Mouse (Mus musculus) small intestine, adult 2 months (tissue): ENCODE measurements at regions not wholly inside any gene's neighbourhood (a gene's known extent, or its start where the extent isn't known, plus 50 kb on each side); places are given as distances from the start of the nearest gene placed in this dataset.

Experiments
- H3K27ac ChIP-seq: fragments of 200-500 bp; 2 replicates; pipeline ENCODE4 v1.5.1; 2012; ENCODE audit warnings: low read depth, low read length, control low read depth, inconsistent platforms; ENCODE audit not compliant: insufficient read depth
- H3K27me3 ChIP-seq: fragments of 200-500 bp; 2 replicates; pipeline ENCODE4 v1.6.1; 2012; ENCODE audit warnings: mild to moderate bottlenecking, moderate library complexity, low read length, inconsistent platforms; ENCODE audit not compliant: control insufficient read depth, insufficient read depth
- H3K36me3 ChIP-seq: fragments of 200-500 bp; 2 replicates; pipeline ENCODE4 v1.6.1; 2012; ENCODE audit warnings: mild to moderate bottlenecking, low read length, control low read depth, inconsistent platforms; ENCODE audit not compliant: control insufficient read depth, insufficient read depth
- H3K4me1 ChIP-seq: fragments of 200-500 bp; 2 replicates; pipeline ENCODE4 v1.6.1; 2012; ENCODE audit warnings: low read length, inconsistent platforms, mixed read lengths; ENCODE audit not compliant: control insufficient read depth, insufficient read depth, insufficient read length
- H3K4me3 ChIP-seq: fragments of 200-500 bp; 2 replicates; pipeline ENCODE4 v1.5.1; 2012; ENCODE audit warnings: low read depth, mild to moderate bottlenecking, control low read depth, inconsistent platforms, low read length, moderate library complexity
- CTCF ChIP-seq: fragments of 200-500 bp; IDR thresholded peaks from 2 replicates; pipeline ENCODE4 v1.5.1; 2012; ENCODE audit warnings: low read depth, mild to moderate bottlenecking, control low read depth, inconsistent platforms, low read length, moderate library complexity, mixed read lengths; ENCODE audit not compliant: insufficient replicate concordance, insufficient read length; ENCODE audit errors: extremely low read depth
- POLR2A ChIP-seq: fragments of 200-500 bp; IDR thresholded peaks from 2 replicates; pipeline ENCODE4 v1.6.1; 2012; ENCODE audit warnings: low read depth, mild to moderate bottlenecking, control low read depth, inconsistent platforms, low read length, moderate library complexity
- WGBS: fragments of 180-500 bp; shearing (Covaris S2); methylation state at CpG from one replicate; pipeline ENCODE4 v1.1.7; 2018; 5-methylcytosine and 5-hydroxymethylcytosine counted together

DNA sequence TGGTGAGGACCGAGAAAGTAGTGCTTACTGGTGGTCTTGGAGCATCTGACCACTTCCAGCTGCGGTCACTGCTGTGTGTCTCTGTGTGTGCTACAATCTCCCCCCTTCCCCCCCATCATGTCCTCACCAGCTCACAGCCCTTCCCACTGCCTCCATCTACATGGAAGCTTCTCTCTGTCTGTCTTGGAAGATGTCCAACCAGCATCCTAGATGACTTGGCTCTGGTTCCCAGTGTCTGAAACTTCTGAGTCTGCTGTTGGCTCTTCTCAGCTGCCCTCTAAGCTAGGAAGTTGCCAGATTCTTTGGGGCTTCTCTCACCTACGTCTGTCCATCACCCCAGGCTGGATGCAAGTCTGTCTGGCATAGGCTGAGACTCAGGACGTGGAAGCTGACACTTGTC is 244.3 kb downstream of the Cdh26 start:
- no peaks in the 10 kb centered on the region; the same call in 1 of the 2 replicates for H3K27me3 ChIP-seq
- no peak overlapping the region for H3K4me3 ChIP-seq
- TF ChIP-seq CTCF, result no peak
- no peak for TF ChIP-seq POLR2A
- H3K36me3 ChIP-seq, result no peaks in the 10 kb centered on the region
- no peaks in the 10 kb centered on the region for H3K4me1 ChIP-seq
- 74% methylated on average over 4 of the region's 4 CpGs for WGBS
- H3K27ac ChIP-seq, result no peak overlapping the region

DNA sequence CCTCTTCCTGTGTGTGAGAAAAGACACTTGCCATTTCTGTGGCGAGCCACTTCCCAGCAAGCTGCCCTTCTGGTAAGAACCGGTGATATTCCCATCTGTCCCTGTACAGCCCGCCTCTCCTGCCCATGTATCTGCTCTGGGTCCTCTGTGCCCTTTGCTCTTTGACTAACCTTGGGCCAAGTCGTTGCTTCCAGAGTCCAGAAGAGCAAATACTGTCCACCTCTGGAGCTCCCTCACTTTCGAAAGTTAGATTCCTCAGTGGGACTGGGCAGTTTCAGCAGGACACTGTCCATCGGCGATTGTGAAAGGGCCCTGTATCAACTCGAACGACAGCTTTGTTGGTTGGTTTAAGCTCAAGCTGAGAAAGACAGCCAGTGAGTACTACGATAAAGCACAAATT is 246.6 kb downstream of the Cdh26 start:
- no peaks in the 10 kb centered on the region for H3K36me3 ChIP-seq
- no peak for TF ChIP-seq POLR2A
- no peak for TF ChIP-seq CTCF
- H3K4me1 ChIP-seq, result no peaks in the 10 kb centered on the region
- H3K27me3 ChIP-seq, result no peaks in the 10 kb centered on the region; the same call in 1 of the 2 replicates
- H3K27ac ChIP-seq, result no peak overlapping the region
- WGBS, result 83% methylated on average over 10 of the region's 10 CpGs
- H3K4me3 ChIP-seq, result no peak overlapping the region

DNA sequence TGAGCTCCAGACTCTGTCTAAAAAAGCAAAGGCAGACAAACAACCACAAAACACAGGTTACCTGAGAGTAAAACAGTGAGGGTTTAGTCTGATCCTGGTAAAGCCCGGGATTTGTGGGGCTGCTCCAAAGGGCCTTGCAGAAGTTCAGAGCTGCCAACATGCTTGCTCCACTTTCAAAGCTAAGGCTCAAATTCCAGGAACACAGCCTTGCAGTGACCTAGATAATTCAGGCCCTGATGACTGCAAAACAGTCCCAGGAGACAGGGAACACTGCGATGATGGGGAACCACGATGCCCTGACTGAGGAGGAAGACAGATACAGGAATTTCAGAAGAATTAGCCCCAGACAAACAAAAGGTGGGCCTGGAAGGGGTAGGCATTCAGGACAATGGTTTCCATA is 250.0 kb downstream of the Cdh26 start:
- Histone ChIP-seq H3K27me3 (no peaks in the 10 kb centered on the region; the same call in 1 of the 2 replicates), H3K27ac (no peak overlapping the region), H3K36me3 (no peaks in the 10 kb centered on the region), H3K4me3 (no peak overlapping the region), H3K4me1 (peaks cover 2% of the 10 kb centered on the region; the same call in 1 of the 2 replicates)
- 71% methylated on average over 3 of the region's 3 CpGs for WGBS
- no peak for TF ChIP-seq POLR2A
- TF ChIP-seq CTCF, result no peak

DNA sequence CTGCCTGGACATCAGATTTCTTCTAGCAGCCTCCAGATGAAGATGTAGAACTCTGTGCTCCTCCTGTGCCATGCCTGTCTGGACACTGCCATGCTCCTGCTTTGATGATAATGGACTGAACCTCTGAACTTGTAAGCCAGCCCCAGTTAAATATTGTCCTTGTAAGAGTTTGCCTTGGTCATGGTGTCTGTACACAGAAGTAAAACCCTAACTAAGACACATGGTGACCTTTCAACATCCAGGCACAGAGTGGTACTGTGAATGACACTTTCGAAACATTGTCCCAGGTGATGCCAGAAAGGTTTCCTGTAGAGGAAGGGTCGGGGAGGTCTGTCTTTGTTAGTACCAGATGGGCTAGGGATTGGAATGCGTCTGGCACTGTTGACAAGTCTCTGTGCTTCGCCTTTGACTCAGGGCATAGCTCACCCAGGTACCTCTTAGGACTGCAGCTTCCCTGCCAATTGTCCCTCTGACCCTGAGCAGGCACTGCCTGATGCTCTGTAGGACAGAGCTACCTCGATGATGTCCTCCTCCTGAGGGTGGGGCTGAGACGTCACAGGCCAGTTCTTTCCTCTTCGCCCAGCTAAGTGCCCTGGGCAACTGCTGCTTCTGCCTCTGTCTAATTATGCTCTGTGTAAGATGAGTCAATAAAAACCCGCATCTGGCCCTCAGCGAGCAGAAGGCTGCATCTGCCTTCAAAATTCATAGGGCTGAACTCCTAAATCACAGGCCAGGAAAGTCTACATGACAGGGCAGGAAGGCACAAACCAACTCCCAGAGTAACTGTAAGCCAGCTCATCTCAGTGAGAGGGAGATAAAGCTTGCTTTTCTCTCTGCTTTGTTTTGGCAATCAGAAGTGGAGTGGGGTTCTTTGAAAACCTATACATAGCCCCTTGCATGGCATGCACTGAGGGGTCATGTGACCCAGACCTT is 254.0 kb downstream of the Cdh26 start:
- Histone ChIP-seq H3K27ac (no peak overlapping the region), H3K4me1 (peaks cover 2% of the 10 kb centered on the region), H3K27me3 (no peaks in the 10 kb centered on the region), H3K36me3 (no peaks in the 10 kb centered on the region), H3K4me3 (no peak overlapping the region)
- TF ChIP-seq POLR2A (no peak), CTCF (no peak)
- 38% methylated on average over 9 of the region's 9 CpGs for WGBS

DNA sequence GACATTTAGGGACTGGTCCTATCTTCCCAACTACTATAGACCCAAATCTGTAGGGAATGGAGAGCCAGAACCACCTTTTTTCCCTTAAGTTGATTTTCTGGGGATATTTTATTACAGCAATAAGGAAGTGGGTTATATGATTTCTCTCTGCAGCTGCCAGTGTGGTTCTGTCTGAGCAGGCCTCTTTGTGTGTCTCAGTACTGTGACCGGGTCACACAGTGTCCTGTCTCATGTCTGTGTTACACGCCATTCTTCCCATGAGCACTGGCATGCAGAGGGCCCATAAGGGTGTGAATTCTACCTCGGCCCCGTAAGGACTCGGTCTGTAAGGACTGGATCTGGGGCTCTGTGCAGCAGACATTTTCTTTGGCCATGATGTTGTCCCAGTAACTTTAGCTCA is 254.9 kb downstream of the Cdh26 start:
- Histone ChIP-seq H3K27ac (no peak overlapping the region), H3K4me3 (no peak overlapping the region), H3K36me3 (no peaks in the 10 kb centered on the region), H3K4me1 (peaks cover 2% of the 10 kb centered on the region), H3K27me3 (no peaks in the 10 kb centered on the region)
- 33% methylated on average over 5 of the region's 5 CpGs for WGBS
- TF ChIP-seq POLR2A (no peak), CTCF (no peak)

DNA sequence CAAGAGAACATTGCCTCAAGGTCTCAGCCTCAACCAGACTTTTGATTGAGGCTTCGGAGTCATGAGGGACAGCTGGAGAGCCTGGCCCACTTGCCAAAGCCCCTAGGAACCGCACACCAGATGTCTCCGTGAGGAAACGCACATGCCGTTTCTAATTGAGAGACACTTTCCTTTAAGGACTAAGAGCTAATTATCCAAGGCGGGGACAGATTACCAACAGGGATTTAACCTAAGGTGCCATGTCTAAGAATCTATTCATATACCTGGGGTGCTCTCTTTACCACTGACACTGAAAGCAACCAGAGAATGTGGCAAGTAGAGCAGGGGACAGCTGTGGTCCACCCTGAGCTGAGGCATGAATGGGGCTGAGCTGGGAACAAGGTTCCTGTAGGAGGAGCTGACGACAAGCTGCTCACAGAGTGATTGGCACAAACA is 255.9 kb downstream of the Cdh26 start:
- no peak overlapping the region for H3K4me3 ChIP-seq
- H3K27ac ChIP-seq, result no peak overlapping the region
- H3K4me1 ChIP-seq, result peaks cover 2% of the 10 kb centered on the region
- H3K36me3 ChIP-seq, result no peaks in the 10 kb centered on the region
- TF ChIP-seq POLR2A, result no peak
- TF ChIP-seq CTCF, result no peak
- WGBS, result 74% methylated on average over 7 of the region's 7 CpGs
- H3K27me3 ChIP-seq, result no peaks in the 10 kb centered on the region

DNA sequence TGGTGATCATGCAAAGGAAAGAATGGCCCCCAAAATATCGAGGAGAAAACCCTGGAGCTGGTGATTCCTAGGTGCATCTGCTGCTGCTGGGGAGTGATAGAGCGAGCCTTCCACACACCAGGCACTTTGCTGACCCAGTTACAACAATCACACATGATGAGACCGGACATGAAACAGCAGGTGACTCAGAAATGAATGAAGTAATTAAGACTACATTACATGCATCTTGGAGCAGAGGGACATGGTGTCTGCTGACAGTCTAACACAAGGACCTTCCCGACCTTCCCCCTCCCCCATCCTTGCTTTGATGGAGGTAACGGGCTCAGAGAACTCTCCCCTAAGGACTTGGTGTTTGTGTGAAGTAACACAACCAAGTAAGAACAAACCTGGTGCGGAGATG is 258.3 kb downstream of the Cdh26 start:
- no peak for TF ChIP-seq POLR2A
- no peak for TF ChIP-seq CTCF
- no peak overlapping the region for H3K4me3 ChIP-seq
- H3K36me3 ChIP-seq, result no peaks in the 10 kb centered on the region
- 83% methylated on average over 6 of the region's 6 CpGs for WGBS
- H3K4me1 ChIP-seq, result peaks cover 2% of the 10 kb centered on the region
- H3K27me3 ChIP-seq, result no peaks in the 10 kb centered on the region
- no peak overlapping the region for H3K27ac ChIP-seq
